Mouse (Mus musculus): ENCODE results near the gene Mast4.

Mast4 gene

GRCm38 (mm10) chr13:103316777-103317367 is 17.4 kb downstream of the Mast4 start:
- DNase-seq (ENCODE audit: low spot score in 2 of 2), result no peak

- no peak for DNase-seq (ENCODE audit: low spot score in 2 of 2)
Measured at GRCm38 (mm10) chr13:103315113-103315708, 19.1 kb downstream of the Mast4 start.

DNA sequence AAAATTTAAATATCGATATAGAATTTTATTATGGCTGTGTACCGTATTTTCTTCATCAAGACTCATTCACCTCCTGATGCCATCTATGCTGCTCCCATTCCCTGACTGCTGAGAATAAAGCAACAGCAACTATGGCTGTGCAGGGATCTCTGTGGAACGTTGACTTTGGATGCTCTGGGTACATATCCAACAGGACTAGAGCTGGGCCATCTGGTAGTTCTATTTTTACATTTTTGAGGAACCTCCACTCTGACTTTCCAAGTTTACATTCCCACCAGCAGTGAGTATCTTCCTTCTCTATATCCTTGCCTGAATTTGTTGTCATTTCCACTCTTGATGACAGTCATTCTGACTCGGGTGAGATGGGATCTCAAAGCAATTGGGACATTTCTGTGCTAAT is 26.0 kb downstream of the Mast4 start:
- no peak for DNase-seq (ENCODE audit: low spot score in 2 of 2)

- no peak for DNase-seq (ENCODE audit: low spot score in 2 of 2)
Measured at GRCm38 (mm10) chr13:103303826-103304225, 30.5 kb downstream of the Mast4 start.

DNA sequence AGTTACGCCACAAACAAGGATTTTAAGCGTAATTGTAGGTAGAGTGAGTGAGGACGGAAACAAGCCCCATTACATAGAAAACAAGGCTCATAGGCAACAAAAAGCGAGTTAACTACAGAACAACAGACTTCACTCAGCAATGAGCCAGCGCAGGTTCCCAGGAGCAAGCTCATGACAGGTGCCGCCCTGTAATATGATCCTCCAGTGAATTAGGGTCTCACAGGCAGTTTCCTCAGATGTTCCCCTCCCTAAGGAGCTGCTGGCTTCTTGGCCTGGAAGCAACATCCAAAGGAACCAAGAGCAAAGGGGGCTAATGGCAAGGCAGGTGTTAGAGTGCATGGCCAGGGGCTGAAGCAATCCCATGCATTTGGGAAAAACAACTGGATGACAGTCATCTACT is 31.8 kb downstream of the Mast4 start:
- DNase-seq (ENCODE audit: low spot score in 2 of 2), result no peak

- DNase-seq (ENCODE audit: low spot score in 2 of 2), result no peak
Measured at GRCm38 (mm10) chr13:103302077-103302476, 32.2 kb downstream of the Mast4 start.

DNA sequence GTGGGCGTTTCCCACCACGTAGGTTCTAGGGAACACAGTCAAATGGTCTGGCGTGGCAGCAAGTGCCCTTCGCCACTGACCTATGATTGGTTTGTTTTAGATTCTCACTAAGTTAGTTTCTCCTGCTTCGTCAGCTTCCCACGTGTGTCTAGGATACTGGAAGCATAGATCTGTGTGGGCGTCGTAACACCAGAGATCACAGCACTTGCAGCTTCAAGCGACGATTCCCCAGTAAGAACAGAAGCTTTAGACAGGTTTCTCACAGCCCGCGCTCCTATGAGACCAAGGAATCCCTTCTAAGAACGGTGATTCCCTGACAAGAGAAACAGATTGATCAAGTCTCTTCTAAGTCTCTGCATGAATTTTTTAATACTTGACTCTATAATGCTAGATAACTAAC is 39.9 kb downstream of the Mast4 start:
- no peak for DNase-seq (ENCODE audit: low spot score in 2 of 2)

DNA sequence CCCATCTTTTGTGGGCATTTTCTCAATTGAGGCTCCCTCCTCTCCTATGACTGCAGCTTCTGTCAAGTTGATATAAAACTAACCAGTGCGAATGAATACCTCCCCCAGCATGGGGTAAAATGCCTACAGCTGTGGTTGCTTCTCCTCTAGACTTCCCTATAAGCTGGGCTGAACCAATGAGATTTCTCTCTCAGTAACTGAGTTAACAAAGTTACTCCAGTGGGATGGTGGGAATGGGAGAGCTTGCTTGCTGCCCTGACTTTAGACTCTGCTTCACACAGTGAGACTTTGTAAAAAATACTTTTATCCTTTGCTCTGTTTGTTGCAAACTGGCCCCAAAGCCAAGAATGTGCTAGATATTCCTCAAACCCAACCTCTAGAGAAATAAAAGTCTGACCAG is 41.2 kb downstream of the Mast4 start:
- DNase-seq (ENCODE audit: low spot score in 2 of 2), result no peak

DNA sequence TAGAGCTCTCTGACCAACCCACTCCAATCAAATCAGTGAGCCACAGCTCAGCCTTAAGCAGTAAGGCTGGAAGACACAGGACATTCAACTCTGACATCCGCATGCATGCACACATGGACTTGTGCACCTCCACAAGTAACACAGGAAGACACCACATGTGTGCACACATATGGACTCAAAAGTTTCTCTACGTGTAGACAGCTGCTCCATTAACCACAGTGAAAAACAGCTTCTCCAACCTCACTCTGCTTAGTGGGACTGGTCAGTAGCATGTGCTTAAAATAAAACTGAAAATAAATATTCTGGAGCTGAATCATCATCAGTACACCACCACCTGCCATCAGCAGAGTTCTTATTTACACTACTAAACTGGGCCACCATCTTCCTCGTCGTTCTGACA is 43.2 kb downstream of the Mast4 start:
- DNase-seq (ENCODE audit: low spot score in 2 of 2), result no peak

- DNase-seq (ENCODE audit: low spot score in 2 of 2), result no peak
Measured at GRCm38 (mm10) chr13:103285821-103286220, 48.5 kb downstream of the Mast4 start.

GRCm38 (mm10) chr13:103285036-103285435 is 49.3 kb downstream of the Mast4 start:
- DNase-seq (ENCODE audit: low spot score in 2 of 2), result no peak

DNA sequence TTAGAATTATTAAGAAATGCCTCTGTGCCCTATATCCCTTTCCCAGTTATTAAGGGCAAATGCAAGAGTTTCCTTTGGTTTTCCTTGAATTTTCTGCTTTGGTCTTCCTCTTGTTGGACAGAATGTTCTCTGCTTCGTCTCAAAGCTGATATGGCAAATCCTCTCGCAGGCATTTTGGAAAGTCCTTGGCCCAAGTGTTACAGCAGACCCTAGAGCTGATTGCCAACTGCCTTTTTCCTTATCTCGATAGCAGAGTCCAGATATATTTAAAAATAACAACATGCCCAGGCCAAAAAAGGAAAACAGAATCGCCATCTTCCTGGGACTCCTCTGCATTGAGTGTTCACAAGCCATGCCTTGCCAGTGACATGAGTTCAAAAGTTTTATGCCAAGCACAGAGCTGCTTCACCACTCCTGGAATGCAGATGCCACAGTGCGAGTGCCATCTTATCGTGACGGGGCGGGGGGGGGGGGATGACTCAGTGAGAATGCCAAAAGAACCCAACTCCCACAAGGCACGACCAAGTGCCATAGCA is 63.4 kb downstream of the Mast4 start:
- no peak for DNase-seq (ENCODE audit: low spot score in 2 of 2)

- DNase-seq (ENCODE audit: low spot score in 2 of 2), result no peak
Measured at GRCm38 (mm10) chr13:103262707-103263106, 71.6 kb downstream of the Mast4 start.

GRCm38 (mm10) chr13:103262061-103262460 is 72.2 kb downstream of the Mast4 start:
- DNase-seq (ENCODE audit: low spot score in 2 of 2), result no peak

DNA sequence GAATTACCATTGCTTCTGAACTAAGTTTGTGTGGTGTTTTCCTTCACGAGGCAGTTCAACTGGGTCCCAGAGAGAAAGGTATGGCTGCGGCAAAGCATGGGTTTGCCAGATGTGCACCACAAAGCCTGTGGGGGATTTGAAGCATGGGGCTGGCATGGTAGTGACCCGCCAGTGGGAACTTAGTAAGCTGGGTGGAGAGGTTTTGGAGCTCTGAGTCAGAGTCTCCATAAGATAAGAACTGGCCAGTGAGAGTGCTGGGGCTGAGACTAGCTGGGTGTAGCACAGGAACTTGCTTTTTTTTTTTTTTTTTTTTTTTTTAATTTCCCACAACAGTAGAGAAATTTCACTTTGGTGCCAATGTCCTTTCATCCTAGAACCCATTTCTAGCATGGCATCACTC is 73.9 kb downstream of the Mast4 start:
- no peak for DNase-seq (ENCODE audit: low spot score in 2 of 2)

GRCm38 (mm10) chr13:103258106-103258505 is 76.2 kb downstream of the Mast4 start:
- DNase-seq (ENCODE audit: low spot score in 2 of 2), result no peak

DNA sequence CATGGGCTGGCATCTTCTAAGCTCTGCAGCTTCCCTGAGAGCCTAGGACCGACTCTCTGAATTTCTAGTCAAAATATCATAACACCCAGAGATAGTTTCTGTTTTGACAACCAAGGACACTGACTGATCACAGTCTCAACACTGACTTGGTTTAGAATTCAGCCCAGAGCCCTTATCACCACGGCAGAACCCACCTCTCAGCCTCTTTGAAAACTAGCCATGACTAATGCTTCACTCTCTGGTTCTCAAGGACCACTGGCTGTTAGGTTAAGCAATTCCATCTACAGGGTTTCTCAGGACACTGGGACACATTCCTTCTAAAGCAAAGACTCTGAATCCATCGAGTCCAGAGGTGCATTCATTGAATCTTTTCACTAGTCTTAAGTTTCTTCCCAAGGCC is 79.4 kb downstream of the Mast4 start:
- DNase-seq (ENCODE audit: low spot score in 2 of 2), result no peak

- DNase-seq (ENCODE audit: low spot score in 2 of 2), result no peak
Measured at GRCm38 (mm10) chr13:103253077-103253476, 81.2 kb downstream of the Mast4 start.

DNA sequence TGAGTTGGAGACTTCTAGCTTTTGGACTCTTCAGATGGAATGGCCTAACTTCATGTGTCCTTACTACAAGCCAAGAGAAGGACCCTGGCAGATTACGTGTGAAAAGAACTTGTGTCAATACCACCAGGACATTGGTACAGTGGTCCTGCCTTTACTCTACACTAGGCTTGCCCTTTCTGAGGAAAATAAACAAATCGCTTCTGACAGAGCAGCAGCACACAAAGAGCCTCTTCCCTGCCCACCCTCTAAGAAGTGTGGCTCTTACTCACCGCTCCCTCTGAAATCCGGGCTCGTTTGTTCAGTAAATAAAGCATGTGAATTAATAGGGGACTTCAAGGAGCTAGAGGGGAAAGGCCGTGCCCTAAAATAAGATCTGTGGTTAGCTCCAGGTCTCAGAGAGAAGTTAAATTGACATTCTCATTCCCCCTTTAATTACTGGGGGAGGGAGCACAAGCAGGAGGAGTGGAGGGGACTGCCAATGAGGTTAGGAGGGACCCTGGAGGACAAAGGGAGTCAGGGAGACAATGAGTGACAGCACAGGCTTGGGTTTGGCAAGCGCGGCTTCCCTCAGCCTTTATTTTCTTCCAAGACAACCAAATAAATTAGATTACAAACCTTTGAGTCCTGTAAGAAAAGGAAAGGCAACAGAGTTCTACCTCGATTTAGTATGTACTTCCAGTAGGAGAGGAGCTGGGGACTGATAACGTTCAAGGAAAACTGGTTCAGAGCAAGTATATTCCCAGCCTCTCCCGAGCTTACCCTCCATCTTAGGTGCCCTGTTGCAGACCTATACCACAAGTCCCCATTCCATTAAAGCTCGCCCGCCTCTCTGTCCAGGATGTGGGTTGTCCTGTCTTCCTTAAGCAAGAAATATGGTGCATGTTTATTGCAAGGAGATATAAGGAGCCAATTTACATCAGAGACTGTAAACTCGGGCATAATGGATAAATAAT is 85.9 kb downstream of the Mast4 start:
- no peak for DNase-seq (ENCODE audit: low spot score in 2 of 2)

DNA sequence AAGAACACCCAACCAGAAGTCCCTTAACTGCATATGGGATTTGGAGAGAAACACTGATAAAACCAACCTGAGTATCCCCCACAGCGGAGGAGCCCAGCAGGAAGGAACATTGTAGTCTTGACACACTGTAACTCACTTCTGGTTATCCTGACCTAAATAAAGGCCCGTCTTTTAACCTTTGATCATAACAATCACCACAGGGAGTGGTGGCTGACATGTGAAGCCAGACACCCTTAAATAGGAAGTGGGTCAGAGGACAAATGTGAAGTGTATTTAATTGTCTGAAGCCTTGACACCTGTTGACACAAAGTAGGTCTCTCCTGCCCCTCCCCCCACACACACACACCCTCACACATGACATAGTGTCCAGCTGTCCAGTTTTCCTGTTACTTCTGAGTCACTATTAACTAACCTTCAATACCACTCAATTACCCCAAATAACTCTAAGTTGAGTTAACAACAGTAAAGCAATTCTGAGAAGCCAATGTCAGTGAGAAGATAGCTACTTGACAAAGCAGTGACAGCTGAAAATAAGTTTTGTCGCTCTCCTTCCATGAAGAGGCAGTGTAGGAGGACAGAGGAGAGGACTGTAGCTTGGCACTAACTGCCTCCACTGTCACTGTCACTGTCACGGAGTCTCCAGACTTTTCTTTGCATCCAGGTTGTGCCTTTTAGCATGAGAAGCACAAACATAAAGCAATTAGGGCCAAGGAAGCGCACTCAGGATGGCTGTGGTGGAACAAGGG is 87.2 kb downstream of the Mast4 start:
- no peak for DNase-seq (ENCODE audit: low spot score in 2 of 2)

GRCm38 (mm10) chr13:103245431-103245830 is 88.9 kb downstream of the Mast4 start:
- no peak for DNase-seq (ENCODE audit: low spot score in 2 of 2)

GRCm38 (mm10) chr13:103244053-103244452 is 90.2 kb downstream of the Mast4 start:
- no peak for DNase-seq (ENCODE audit: low spot score in 2 of 2)
